Mouse (Mus musculus) NIH3T3 (cell line): Measurements from ENCODE around the gene Wfdc15b.
"Not testable (repeated sequence)": the region's sequence is repeated elsewhere in the genome, so short reads cannot be mapped to it uniquely, and the experiment has no call there.

Source experiments
- DNase-seq: peaks from one replicate; pipeline ENCODE4 v3.0.0-alpha.2; 2012; ENCODE audit warnings: low read depth

Gene Wfdc15b

DNA sequence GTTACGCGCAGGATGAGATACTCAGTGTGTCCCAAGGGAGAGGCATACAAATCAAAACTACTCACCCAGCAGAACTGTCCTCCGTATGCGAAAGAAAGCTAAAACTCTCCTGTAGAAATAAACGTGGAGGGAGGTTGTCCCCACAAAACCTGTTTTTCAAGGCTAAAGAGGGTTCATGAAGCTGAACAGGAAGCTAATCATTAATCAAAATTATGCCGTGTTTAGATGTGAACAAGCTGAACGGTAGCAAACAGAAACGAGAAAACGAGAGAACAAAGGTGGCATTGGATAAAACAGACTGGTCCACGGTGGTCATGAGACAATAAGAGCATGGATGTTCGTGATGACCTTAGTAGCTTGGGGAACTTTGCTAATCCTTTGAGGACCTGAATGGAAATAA, at the start of gene Wfdc15b:
Gene Wfdc15b, minus strand, starts transcription at position 139 of the 400 bp plus-strand sequence.
- no peak for DNase-seq

DNA sequence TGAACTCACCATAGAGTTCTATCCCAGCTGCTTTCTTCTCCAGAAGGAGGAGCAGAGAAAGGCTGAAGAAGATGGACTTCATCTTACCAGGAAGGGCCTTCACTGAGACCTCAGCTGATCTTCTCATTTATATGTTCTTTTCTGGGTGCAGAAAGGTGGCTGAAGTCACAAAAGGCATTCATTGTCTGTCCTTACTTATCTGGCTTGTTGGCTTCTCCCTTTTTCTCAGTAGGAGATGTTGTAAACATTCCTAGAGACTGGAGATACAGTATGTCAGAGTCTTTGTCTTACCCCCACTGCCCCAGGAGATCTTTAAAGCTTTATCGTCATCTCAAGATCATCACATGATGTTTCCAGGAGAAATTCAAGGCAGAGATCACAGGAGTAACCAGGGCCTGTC, 35.1 kb upstream of the Wfdc15b start, which contains the start of gene Svs3b:
Gene Svs3b, minus strand, starts transcription at position 101 of the 400 bp plus-strand sequence.
- not testable (repeated sequence) for DNase-seq

DNA sequence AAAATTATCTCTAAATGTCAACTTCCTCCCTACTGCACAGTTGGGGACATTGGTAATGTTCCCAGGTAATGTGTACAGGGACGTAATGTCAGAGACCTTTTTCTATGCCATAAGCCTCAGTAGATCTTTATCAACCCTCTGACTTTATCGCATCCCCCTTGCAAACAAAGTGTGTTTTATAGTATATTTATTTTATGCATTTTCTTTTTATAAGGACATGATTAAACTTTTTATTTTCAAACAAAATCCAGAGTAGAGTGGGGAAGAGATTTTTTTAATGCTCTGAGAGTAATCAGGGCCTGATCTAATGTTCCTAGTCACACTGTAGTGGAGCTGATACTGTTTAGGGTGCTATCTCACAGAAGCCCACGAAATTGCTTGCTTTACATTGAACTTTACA, 16.9 kb upstream of the Wfdc15b start, which contains the start of gene Svs2:
Gene Svs2, minus strand, starts transcription at position 101 of the 400 bp plus-strand sequence.
- DNase-seq, result no peak

DNA sequence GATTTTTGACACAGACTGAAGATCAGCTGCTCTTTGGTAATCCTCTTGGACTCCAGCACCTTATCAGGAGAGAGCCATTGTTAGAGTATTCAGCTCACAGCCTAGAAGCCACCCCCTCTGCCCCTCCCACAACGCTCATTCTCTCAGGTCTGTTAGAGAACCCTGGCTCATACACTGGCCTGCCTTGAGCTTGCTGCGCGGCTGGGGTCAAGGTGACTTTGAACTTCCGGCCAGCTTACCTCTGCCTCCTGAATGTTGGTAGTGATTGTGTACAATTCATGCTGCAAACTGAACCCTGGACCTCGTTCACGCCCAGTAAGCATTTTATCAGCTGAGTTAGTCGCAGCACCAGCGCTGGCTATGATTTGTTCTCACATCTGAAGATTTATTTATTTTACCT, 11.2 kb upstream of the Wfdc15b start:
- DNase-seq, result no peak

DNA sequence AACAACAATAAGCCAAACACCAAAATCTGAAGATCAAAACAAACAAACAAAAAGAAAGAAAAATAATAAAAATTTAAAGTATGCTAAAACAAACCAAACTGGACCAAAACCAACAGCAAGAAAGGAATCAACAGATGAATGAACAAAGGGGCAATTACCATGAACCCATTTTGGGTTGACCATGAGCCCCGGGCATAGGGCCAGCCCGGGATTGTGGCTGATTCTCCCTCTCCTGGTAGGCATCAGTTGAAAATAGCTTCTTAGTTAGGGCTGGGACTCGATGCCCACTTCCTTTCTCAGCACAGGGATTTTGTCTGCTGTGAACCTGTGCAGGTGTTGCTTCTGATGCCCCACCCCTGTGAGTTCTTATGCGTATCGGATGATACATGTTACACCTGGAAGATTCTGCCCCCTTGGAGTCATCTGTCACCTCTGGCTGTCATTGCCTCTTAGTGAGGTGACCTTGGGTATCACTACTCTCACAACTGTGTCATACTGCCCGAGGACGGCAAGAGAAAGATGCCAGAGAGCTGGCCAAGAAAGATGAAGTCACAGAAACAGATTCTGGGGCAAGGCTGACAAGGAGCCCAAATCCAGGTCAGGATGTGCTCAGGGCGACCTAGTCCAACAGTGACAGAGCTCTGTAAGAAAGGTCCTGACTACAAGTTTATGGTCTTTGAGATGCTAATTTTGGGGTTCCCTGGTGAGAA, 7.1 kb upstream of the Wfdc15b start:
- no peak for DNase-seq

DNA sequence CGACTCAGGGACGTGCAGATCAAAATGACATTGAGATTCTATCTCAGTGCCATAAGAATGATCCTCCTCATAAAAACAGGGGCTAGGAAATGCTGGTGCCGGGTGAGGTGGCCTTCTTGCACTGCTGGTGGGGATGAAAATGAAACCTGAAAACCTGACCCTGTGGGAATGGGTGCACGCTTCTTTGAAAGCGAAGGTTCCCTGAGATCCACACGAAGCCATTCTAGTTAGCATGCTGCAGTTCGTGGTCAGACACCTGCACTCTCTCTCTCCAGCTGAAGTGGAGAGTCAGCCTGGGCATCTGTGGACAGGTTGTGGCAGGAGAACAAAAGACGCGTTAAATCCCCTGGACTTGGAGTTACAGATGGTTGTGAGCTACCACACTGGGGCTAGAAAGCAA, 2.2 kb downstream of the Wfdc15b start:
- DNase-seq, result no peak

DNA sequence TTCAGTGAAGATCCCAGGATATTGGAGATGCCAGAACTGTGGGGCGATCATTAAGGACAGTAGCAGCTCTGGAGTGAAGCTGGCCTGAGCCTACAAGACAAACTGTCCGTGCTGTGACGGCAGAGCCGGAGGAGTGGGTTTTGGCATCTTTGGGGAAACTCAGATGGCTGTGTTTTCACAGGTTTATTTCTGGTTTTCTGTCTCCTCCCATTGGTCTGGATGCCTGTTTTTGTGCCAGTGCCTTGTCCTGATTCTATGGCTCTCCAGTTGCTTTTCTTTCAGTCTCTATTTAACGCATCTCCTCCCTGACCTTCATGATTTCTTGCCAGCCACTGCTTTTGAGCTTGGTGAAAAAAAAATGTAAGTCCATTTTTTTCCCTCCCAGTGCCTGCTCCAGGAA, 8.7 kb downstream of the Wfdc15b start:
- no peak for DNase-seq

DNA sequence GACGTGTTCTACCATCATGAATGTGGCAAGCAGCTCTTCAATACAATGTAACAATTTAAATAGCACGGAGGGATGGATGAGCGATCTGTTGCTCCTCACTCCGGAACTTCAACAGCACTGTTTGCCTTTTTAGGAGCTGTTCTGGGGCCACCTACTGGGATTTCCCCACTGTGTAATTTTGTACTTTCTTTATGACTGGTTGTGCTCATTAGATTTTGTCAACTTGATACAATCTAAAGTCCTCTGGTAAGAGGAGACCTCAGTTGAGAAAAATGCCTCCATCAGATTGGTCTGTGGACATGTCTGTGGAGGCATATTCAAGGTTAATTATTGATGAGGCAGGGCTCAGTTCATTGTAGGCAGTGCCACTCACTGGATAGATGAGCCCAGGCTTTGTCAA, 10.6 kb downstream of the Wfdc15b start:
- no peak for DNase-seq

DNA sequence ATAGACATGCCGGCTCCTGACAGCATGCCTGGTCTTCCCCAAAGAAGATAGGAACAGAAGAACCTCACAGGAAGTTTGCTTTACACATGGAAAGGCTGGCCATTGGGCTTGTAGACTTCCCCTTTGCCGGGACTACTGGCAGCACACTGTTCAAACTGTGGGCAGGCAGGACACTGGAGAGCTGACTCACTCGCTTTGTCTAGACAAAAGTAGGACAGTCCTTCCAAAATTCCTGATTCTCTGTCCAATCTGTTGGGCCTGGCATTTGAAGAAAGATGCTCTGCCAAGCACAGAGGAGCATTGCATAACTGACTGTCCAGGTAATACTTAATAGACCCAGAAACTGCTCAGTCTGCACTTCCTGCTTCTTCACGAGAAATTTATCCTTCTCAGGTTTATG, 14.8 kb downstream of the Wfdc15b start:
- DNase-seq, result no peak

DNA sequence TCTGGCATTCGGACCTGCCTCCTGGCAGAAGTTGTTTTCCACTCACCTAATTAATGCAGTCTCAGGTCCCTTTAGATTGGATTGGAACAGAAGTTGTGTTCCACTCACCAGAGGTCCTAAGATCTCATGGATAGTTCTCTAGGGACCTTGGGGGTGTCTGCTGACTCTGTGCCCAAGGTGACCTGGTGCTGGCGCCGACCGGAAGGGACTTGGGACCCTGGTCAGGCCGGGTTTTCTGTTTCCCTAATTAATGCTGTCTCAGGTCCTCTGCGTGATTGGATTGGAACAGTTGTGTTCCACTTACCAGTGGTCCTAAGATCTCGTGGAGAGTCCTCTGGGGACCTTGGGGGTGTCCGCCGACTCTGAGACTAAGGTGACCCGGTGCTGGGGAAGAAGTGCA, 15.4 kb downstream of the Wfdc15b start:
- DNase-seq, result not testable (repeated sequence)

DNA sequence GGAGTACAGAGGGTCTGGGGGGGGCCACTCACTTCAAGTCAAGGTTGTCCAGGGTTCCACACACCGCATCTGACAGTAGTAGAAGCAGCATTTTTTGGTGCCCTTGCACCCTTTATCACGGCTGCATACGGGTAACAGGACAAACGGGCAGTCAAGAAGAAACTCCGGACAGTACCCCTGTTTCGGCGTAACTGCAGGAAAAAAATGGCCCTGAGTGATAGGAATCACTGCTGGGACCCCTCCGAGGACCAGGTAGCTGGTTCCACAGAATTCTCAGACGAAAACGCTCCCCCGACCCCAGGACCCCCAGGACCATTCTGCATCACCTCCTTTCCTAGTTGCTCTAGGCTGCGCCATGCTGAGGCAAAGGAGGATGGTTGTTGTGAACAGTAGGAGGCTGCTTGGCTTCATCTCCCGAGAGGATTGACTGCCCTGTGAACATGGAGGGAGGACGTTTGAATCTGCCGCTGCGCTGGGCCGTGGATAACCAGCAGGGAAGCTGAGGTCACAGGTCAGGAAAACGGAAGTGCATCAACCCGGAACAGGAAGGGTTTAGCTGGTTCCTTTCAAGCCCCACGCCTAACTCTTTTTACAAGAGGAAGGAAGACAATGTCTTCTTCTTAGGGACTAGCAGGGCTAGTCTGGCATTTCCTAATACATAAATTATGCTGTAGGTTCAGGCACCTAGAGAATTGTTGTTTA, 21.7 kb downstream of the Wfdc15b start, which contains the start of gene Wfdc15a:
Gene Wfdc15a, minus strand, starts transcription at position 505 of the 702 bp plus-strand sequence.
- DNase-seq, result no peak

DNA sequence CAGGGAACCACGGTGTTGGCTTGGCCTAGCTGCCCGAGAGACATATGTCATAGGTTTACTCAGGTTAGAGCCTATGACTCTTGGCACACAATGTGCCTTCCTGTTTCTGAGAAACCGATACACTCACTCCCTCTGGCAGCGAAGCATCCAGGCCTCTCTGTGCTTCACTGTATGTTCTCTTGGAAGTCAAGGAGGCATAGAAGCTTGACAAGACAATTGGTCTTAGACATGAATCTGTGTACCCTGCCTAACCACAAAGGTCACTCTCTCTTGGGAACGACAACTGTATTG, 24.8 kb downstream of the Wfdc15b start:
- DNase-seq, result no peak

DNA sequence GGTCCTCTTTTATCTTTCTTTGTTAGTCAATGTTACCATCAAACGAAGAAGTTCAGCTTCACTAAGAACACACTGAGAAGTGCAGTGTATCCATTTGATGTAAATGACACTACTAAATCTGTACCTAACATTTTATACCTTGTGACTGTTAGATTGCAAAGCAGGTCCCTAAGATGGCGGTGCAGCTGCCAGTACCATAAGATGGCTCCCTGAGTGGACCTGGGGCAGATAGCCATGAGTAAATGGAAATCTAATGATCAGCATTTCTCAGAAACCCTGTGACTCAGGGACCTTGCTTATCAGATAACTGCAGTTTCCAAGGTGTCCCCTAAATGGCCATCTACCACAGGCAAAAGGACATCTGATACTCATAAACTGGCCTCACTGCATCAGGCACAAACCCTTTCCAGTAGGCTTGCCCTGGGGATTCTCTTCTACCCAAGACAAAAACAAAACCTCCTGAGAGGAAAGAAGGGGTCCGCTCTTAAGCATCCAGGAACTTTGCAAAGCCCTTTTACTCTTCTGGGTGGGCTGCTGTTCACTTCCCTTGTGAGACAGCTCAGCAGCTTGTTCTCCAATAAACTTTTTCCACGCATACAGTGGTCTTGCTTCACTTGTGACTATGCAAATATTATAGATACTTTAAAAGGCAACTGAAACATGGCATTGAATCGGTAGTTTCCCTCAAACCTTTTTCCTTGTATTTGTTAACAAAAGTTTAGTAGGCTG, 25.3 kb downstream of the Wfdc15b start:
- no peak for DNase-seq

DNA sequence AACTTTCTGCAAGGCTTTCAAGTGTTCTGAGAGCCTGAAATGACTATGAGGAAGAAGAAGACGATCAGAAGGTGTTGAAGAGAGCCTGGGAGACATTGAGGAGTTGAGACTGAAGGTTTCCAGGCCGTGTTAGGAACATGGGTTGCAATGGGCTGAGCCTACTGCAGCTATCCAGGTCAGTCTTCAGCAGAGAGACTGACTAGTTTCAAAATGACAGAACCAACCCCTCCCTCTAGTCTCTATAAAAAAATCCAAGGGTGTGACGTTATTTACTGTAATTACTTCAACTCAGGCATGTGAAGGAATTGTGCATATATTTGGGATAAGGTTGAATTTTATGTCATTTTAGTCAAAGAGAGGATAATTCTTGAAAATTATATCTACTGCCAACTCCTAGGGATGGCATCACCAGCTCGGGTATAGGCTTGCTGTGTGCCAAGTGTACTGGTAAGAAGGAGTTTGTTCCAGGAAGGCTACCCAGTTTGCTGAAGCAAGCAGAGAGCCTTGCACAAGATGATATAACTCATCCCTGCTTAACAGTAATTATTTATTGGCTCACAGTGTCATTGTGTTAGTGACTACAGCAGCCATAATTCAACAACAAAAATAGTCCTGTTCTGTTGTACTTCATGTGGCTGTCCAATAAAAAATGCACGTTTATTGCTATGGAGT, 26.4 kb downstream of the Wfdc15b start:
- DNase-seq, result no peak

DNA sequence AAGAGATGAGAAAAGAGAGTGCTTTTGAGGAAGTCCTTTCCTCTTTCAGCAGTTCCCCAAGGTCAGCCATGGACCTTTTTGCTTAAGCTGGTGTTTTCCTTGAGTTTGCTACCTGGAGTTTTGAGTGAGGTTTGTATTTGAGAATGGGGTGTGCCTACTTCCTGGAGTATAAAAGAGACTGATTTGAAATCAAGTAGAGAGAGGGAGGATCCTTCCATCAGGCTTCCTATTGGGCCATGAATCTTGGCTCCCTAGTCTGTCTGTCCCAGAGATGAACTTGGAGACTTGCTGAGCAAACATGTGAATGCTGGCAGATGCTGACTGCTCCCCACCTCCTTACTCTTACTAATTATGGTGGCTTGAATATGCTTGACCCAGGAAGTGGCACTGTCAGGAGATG, 29.2 kb downstream of the Wfdc15b start:
- no peak for DNase-seq

DNA sequence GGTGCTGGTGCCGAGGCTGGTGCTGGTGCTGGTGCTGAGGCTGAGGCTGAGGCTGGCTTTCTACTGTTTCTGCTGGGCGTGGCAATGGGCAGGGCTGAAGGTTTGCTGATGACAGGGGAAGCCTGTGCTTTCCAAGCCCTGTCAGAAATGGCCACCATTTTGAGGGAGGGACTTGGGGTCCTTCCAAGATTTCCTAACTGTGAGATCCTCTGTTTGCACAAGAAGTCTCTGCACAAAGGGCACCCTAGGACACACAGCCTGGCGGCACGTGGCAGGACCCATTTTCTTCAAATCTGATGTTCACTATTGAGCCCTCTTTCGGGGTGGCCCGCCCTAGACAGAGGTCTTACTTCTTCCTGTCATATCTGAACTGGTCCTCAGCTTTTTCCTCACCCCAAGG, 30.9 kb downstream of the Wfdc15b start, which contains the start of gene Wfdc12:
Gene Wfdc12, minus strand, starts transcription at position 33 of the 400 bp plus-strand sequence.
- DNase-seq, result peak; percentile 60

DNA sequence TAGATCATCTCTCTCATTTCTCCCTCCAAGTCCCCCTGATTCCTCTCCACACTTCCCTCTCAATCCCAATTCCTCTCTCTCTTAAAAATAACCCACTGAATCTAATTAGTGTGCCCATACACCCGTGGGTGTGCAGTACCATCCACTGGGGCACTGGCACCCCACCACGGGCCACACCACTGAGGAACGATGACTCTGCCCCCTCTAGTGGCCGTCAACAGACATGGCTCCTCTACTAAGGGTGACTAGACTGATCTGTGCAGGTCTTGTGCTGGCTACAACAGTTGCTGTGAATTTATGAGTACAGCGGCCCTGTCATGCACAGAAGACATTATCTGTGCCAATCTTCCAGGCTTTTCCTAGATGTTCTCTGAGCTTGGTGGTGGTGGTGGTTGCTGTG, 32.7 kb downstream of the Wfdc15b start:
- DNase-seq, result peak; percentile 48

DNA sequence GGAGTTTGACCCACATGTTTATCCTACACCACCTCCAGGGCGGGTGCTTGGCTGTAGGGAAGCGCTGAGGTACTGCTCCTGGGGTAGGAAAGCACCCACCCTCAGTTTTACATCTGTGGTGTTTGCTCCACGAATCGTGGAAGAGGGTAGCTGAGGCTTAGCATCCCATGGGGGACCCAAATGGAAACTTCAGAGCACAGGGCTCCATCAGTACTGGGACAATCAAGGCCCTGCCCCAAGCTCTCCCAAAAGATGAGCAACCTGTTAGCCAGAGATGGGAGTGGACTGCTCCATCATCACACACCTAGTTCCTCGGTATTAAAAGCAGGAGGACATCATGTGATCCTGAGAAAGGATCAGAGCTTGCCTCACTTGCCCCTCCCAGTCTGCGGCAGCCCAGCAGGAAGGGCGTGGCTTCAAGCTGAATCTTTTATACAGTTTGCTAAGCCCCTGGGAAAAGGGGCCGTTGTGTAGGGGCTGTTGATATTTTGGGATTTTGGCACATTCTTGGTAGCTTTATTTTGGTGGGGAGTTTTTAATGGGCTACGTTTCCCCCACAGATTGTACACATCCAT, 37.2 kb downstream of the Wfdc15b start:
- no peak for DNase-seq

DNA sequence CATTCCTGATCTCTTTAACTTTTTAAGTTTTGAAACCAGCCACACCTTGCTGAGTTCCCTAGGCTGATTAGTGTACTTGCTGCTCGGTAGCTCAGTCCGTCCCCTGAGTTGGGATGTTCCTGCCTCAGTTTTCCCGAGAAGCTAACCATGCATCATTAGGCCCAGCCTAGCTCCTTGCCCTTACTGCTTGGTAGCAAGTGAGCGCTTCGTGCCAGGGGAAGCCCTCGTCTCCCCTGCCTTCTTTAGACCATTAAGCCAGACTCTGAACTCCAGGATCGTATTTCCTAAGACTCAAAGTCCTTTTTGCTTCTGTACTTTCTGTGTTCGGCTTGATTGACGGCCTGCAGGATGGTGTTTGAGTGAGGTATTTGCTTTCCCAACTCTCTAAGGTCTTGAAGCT, 38.1 kb downstream of the Wfdc15b start:
- no peak for DNase-seq

DNA sequence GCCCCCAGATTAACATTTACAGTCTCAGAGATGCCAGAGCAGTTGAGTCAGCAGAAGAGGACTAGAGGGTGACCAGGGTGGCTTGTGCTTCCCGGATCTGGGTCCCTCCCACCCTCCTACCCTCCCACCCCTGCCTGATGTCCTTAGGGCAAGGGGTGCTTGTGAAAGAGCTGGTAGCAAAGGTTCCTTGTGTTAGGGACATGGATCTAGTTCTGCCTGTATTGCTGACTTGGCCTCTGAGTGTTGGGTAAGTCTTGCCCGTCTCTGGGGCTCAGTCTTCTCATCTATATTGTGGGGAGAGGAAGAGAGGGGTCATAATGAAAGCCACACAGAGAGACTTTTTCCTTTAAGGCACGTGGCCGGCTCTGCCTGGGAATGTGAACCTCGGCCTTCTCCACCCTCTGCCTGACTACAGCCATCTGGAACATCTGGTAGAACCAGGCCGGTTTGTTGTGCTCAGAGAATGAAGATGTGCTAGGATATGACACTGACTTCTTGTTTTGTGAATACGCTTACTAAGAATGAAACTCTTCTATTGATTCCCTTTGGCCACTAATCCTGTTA, 38.7 kb downstream of the Wfdc15b start, which contains the start of gene Wfdc5:
Gene Wfdc5, minus strand, starts transcription at position 51 of the 564 bp plus-strand sequence.
- DNase-seq, result no peak

DNA sequence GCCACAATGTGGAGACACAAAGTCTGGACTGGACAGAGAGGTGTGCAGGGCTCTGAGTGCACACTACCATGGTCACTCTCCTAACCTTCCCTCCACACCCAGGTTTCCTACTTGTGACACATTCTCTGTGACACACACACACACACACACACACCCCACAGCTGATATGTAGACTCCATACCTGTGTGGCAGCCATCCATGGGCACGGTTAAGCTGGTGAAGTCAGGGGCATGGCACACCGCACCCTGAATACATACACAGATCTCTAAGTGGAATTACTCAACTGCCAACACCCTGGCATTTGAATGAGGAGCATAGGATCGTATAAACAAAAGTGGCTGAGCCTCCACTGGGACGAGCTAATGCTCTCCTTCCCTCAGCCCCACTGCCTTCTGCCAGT, 40.7 kb downstream of the Wfdc15b start:
- no peak for DNase-seq

DNA sequence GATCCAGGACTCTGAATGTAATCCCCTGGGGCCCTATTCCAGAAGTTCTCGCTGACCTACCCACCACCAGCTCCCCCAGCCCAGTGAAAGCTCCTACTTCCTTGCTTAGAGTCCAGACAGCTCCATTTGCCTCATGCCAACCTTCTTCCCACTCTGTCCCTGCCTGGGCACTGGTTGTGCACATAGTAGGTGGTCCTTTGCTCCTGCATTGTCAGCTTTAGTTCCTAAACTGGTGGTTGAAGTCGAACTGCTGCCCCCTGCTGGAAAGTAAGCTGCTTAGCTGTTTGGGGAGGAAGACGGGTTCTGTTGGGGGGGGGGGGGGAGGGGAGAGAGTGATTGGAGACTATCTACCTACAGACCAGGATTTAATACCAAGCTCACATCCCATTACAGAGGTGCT, 41.3 kb downstream of the Wfdc15b start:
- DNase-seq, result peak; percentile 63
